Mouse (Mus musculus) ES-Bruce4 (cell line): Measurements from ENCODE around the gene Cwc22. TPM values are rescaled to one million over a fixed set of nuclear protein-coding genes. Genes with fewer than 3 reads are reported as not detected.
A peak's percentile ranks its signal among the peaks of the same experiment; 100 is the strongest.

Source experiments
- H3K27ac ChIP-seq: 2 replicates; pipeline ENCODE4 v1.5.1; 2012; ENCODE audit warnings: low read length, inconsistent platforms; ENCODE audit not compliant: insufficient read depth
- H3K27me3 ChIP-seq: 2 replicates; pipeline ENCODE4 v1.6.1; 2012; ENCODE audit warnings: mild to moderate bottlenecking, low read length, inconsistent platforms; ENCODE audit not compliant: control insufficient read depth, poor library complexity, insufficient read depth, severe bottlenecking
- H3K36me3 ChIP-seq: 2 replicates; pipeline ENCODE4 v1.6.1; 2012; ENCODE audit warnings: inconsistent platforms, mild to moderate bottlenecking, low read length, moderate library complexity; ENCODE audit not compliant: control insufficient read depth, poor library complexity, insufficient read depth, severe bottlenecking
- H3K4me1 ChIP-seq: one replicate; pipeline ENCODE4 v1.8.1; 2011; ENCODE audit warnings: low read length; ENCODE audit not compliant: control insufficient read depth, insufficient read depth
- H3K4me3 ChIP-seq: 2 replicates; pipeline ENCODE4 v1.5.1; 2011; ENCODE audit warnings: low read depth, mild to moderate bottlenecking, low read length
- H3K9ac ChIP-seq: 2 replicates; pipeline ENCODE4 v1.6.1; 2012; ENCODE audit warnings: low read depth, mild to moderate bottlenecking, inconsistent platforms; ENCODE audit not compliant: poor library complexity, severe bottlenecking
- H3K9me3 ChIP-seq: replicated peaks from 2 replicates; pipeline ENCODE4 v1.6.1; 2012; ENCODE audit warnings: mild to moderate bottlenecking, low read length, inconsistent platforms; ENCODE audit not compliant: control insufficient read depth, poor library complexity, insufficient read depth, severe bottlenecking
- CTCF ChIP-seq: IDR thresholded peaks from one replicate; pipeline ENCODE4 v1.8.1; 2011; ENCODE audit warnings: low read depth, low read length
- EP300 ChIP-seq: IDR thresholded peaks from 2 replicates; pipeline ENCODE4 v1.6.1; 2011; ENCODE audit warnings: low read depth, low read length; ENCODE audit not compliant: insufficient read depth
- POLR2A ChIP-seq: IDR thresholded peaks from one replicate; pipeline ENCODE4 v1.8.1; 2011; ENCODE audit warnings: low read length; ENCODE audit not compliant: insufficient read depth
- polyA plus RNA-seq: library from polyadenylated mRNA; stranded (reverse); fragments of >200 nt; gene quantifications from 2 replicates; pipeline ENCODE4 v1.2.4, GENCODE M21; 2011; ENCODE audit warnings: low read depth; ENCODE audit not compliant: missing spikeins, insufficient read depth, insufficient read length

Cwc22 gene
- 78.6 and 91.5 TPM in 2 replicates for polyA plus RNA-seq

DNA sequence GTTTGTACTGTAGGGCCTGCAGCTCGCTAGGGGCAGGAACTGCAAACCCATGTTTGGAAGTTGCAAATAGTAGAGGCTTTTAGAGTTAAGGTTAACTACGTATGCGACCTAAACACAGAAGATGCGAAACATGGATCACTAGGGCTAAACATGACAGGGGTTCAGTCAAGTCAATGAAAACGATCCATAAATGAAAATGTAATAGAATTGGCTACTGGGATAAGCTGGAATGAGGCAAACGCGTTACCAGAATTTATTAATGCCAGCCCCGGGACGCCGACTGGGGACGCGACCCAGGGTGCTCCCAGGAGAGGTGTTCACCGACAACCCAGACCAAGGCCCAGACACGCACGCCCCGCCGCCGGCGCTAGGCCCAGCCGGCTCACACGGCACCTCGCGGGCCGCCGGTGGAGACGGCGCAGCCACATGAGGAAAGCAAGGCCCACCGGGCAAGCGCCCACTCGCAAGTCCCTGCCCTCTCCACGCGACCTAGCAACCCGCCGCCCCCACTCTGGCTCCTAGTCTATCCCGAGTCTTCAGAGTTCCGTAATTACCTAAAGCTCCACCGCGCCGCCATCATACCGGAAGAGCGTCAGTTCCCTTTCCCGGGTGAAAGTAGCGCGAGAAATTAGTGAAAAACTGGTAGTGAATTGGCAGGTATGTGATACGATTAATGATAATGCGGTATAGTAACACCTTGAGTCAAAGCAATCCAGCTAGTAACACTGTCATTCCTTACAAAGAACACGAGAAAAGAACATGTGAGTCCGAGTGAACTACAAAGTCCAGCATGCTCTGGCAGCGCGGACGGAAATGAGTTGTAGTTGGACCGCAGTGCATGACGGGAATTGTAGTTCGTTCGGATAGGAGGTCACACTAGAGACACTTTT is at the start of gene Cwc22:
TSS of gene Cwc22 (minus strand) at position 780 of the 890 bp plus-strand sequence.
- TF ChIP-seq CTCF, result no peak
- TF ChIP-seq EP300, result no peak
- no peak for TF ChIP-seq POLR2A
- H3K36me3 ChIP-seq, result no peaks in the 10 kb centered on the region
- H3K9me3 ChIP-seq, result no peaks in the 10 kb centered on the region
- H3K27me3 ChIP-seq, result no peaks in the 10 kb centered on the region
- no peak within 1 kb of the TSS for H3K27ac ChIP-seq
- H3K9ac ChIP-seq, result peak within 1 kb of the TSS; percentile 92
- no peaks in the 10 kb centered on the region for H3K4me1 ChIP-seq
- peak within 1 kb of the TSS; percentile 87 for H3K4me3 ChIP-seq

DNA sequence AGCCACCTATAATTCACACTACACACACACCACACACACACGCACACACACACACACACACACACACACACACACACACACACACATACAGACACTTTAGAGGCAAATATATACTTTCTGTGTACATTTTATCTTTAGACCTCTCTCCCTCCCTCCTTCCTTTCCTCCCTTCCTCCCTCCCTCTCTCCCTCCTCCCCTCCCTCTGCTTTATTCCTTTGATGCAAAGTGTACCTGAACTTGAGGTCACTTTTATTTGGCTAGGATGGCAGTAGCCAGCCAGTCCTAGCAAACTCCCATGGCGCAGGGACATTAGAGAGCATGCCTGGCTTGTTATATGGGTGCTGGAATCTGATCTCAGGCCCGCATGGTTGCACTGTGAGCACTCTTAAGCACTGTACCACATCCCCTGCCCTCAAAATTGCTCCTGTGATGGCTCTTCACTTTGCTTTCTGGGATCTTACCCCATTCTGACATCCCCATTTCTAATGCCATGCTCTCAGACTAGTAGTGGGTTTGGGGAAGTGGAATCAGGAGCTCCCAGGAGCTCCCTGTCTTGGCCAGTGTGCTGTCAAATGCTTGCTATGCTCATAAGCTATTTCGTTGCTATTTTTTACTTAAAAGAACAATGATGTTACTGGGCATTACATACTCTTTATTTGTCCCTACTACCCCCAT is 47.7 kb upstream of the Cwc22 start:
- no peaks in the 10 kb centered on the region for H3K9me3 ChIP-seq
- TF ChIP-seq EP300 (no peak), POLR2A (no peak), CTCF (no peak)

DNA sequence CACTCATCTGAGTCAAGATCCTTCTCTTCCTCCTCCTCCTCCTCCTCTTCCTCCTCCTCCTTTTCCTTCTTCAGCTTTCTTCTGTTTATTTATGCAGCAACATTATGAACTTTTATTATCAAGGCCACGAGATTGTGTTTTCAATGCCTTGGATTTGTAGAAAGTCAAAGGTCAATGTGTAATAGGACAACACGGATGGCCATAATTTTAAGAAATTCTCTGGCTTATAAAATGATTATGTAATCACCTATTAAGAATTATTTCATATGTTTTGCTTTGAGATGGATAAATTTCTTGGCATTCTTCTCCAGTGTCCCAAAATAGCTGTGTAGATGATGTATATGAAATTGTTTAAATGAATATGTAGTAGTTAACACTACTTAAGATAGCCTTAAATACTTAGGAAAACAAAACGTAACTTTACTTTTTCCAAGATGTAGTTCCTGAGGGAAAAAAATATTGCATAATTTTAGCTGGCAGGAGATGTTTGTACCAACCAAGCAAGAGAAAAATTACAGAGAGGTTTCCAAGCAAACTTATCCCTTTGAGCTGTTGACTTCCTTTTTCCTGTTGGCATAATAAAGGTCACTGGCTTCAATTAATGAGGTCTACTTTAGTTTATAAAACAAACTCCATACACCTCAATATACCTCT is 46.9 kb upstream of the Cwc22 start:
- Histone ChIP-seq H3K4me1 (no peaks in the 10 kb centered on the region), H3K4me3 (no peak overlapping the region), H3K27me3 (no peaks in the 10 kb centered on the region), H3K9ac (no peak overlapping the region), H3K27ac (no peak overlapping the region), H3K9me3 (no peaks in the 10 kb centered on the region), H3K36me3 (no peaks in the 10 kb centered on the region)
- TF ChIP-seq POLR2A (no peak), EP300 (no peak), CTCF (no peak)

More for the DNA sequence above, 47.7 kb upstream of the Cwc22 start:
- Histone ChIP-seq H3K4me3 (no peak overlapping the region), H3K27ac (no peak overlapping the region), H3K27me3 (no peaks in the 10 kb centered on the region), H3K36me3 (no peaks in the 10 kb centered on the region), H3K4me1 (no peaks in the 10 kb centered on the region), H3K9ac (no peak overlapping the region)

DNA sequence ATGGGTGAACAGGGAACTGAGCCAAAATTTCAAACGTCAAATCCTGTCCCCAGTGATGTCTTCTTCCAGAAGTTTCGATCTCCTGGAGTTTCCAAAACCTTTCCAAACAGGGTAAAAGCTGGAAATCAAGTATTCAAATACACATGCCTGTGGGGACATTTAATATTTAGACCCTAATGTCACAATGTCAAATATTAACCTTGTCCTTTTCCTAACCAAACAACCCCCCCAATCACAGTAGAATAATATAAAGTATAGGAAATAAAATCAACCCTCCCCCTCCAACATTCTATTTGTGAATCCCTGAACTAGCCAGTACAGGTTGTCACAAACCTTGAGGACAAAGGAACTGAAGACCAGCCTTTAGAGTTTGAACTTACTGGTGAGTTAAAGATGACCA is 44.6 kb upstream of the Cwc22 start:
- H3K36me3 ChIP-seq, result no peaks in the 10 kb centered on the region
- no peaks in the 10 kb centered on the region for H3K27me3 ChIP-seq
- H3K27ac ChIP-seq, result no peak overlapping the region
- no peaks in the 10 kb centered on the region for H3K9me3 ChIP-seq
- no peak overlapping the region for H3K4me3 ChIP-seq
- TF ChIP-seq CTCF (no peak), EP300 (no peak), POLR2A (no peak)
- no peak overlapping the region for H3K9ac ChIP-seq
- no peaks in the 10 kb centered on the region for H3K4me1 ChIP-seq

DNA sequence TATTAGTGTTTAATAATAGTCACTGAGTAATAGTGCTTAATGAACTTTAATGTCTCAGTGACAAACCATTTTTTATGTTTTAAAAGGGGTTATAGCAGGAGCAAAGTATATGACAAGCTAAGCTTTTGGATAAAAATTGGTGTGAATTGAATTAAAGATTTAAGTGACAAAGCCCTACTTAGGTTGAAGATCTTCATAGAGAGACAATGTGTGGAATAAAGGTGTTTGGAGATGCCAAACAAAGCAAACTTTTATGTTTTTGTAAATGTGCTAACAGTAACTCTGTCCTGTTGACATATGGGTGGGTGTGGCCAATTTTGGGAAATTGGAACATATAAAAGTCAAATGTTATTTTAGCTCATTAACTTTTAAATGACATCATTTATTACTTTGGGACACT is 43.9 kb upstream of the Cwc22 start:
- TF ChIP-seq EP300 (no peak), CTCF (no peak), POLR2A (no peak)
- no peaks in the 10 kb centered on the region for H3K27me3 ChIP-seq

More for the DNA sequence above, 43.9 kb upstream of the Cwc22 start:
- no peak overlapping the region for H3K9ac ChIP-seq
- H3K36me3 ChIP-seq, result no peaks in the 10 kb centered on the region
- no peaks in the 10 kb centered on the region for H3K9me3 ChIP-seq
- H3K4me3 ChIP-seq, result no peak overlapping the region
- H3K4me1 ChIP-seq, result no peaks in the 10 kb centered on the region
- no peak overlapping the region for H3K27ac ChIP-seq
